ENCODE assay signal across 18 mouse cellular contexts in genomic region chr1:36401509-36401908, GRCm38 (mm10). TPM values are rescaled to one million over a fixed set of nuclear protein-coding genes. Genes with fewer than 3 reads are reported as not detected.
A peak's percentile ranks its signal among the peaks of the same experiment; 100 is the strongest.
DNase-seq lines count a peak whose midpoint lies in the region; ATAC-seq and TF ChIP-seq lines count a peak whose summit lies in the region.
"Had no signal": no experiment of that assay in that cellular context is flagged by ENCODE, and none has a peak within 500 bp of the region (broad histone marks: within the 10 kb centered on the region; RNA-seq: fewer than 3 reads in every experiment).

No protein-coding gene starts in this region.

- no peaks in the 10 kb centered on the region for H3K27me3 ChIP-seq in neural tube, embryonic 13.5 days
- no peaks in the 10 kb centered on the region for H3K27me3 ChIP-seq in hindbrain, postnatal 0 days (ENCODE audit: insufficient read depth, low read length)
- H3K27me3 ChIP-seq in stomach, postnatal 0 days (ENCODE audit: control insufficient read depth, insufficient read depth, low read length), result no peaks in the 10 kb centered on the region
- H3K27me3 ChIP-seq in cerebellum, adult 2 months (ENCODE audit: control insufficient read depth, insufficient read depth, low read length), result no peaks in the 10 kb centered on the region
- H3K27me3 ChIP-seq: embryonic facial prominence, embryonic 13.5 days; heart, embryonic 15.5 days; kidney, embryonic 15.5 days; stomach, embryonic 15.5 days had no signal

- TF ChIP-seq CTCF in hindbrain, postnatal 0 days (IDR thresholded peaks at IDR 0.05; ENCODE audit: low read depth), result no peak
- TF ChIP-seq CTCF in stomach, postnatal 0 days (IDR thresholded peaks at IDR 0.05; ENCODE audit: low read depth), result no peak
- TF ChIP-seq CTCF in cerebellum, adult 2 months (IDR thresholded peaks at IDR 0.05; ENCODE audit: borderline replicate concordance, insufficient read depth, low read depth, low read length), result no peak

- ATAC-seq in frontal cortex, adult (ENCODE audit: low TSS enrichment), result peak; percentile 76
- ATAC-seq in neural tube, embryonic 13.5 days (ENCODE audit: low read depth), result 0 out of 2 replicates have a peak, but pooled peaks have one; percentile 49
- peak; percentile 84 for ATAC-seq in hindbrain, postnatal 0 days
- ATAC-seq in stomach, postnatal 0 days (ENCODE audit: low FRiP score, low TSS enrichment), result no peak
- no peak for ATAC-seq in megakaryocyte, adult 5-6 weeks (ENCODE audit: poor library complexity, severe bottlenecking)
- ATAC-seq: liver, postnatal 0 days had no signal

- no peak overlapping the region for H3K27ac ChIP-seq in neural tube, embryonic 13.5 days (replicated peaks)
- peak overlapping the region; percentile 60; the same call in 1 of the 2 replicates for H3K27ac ChIP-seq in hindbrain, postnatal 0 days
- H3K27ac ChIP-seq in stomach, postnatal 0 days (replicated peaks), result no peak overlapping the region
- no peak overlapping the region for H3K27ac ChIP-seq in cerebellum, adult 2 months (ENCODE audit: insufficient read depth, low read length)
- H3K27ac ChIP-seq: embryonic facial prominence, embryonic 13.5 days; heart, embryonic 15.5 days; kidney, embryonic 15.5 days; stomach, embryonic 15.5 days had no signal

- H3K4me3 ChIP-seq in neural tube, embryonic 13.5 days, result no peak overlapping the region
- no peak overlapping the region for H3K4me3 ChIP-seq in hindbrain, postnatal 0 days (ENCODE audit: low read length)
- no peak overlapping the region for H3K4me3 ChIP-seq in stomach, postnatal 0 days (ENCODE audit: low read depth, low read length)
- H3K4me3 ChIP-seq in cerebellum, adult 2 months (replicated peaks; ENCODE audit: insufficient read depth, low read depth, low read length), result no peak overlapping the region
- H3K4me3 ChIP-seq: embryonic facial prominence, embryonic 13.5 days; heart, embryonic 15.5 days; kidney, embryonic 15.5 days; stomach, embryonic 15.5 days had no signal

- no peak for TF ChIP-seq EP300 in stomach, postnatal 0 days (optimal IDR thresholded peaks at IDR 0.05)

- peaks cover 11% of the 10 kb centered on the region for H3K4me1 ChIP-seq in neural tube, embryonic 13.5 days (replicated peaks)
- peaks cover 7% of the 10 kb centered on the region; the same call in 1 of the 2 replicates for H3K4me1 ChIP-seq in hindbrain, postnatal 0 days (ENCODE audit: insufficient read depth, low read length)
- no peaks in the 10 kb centered on the region for H3K4me1 ChIP-seq in stomach, postnatal 0 days (replicated peaks; ENCODE audit: control insufficient read depth, insufficient read depth)
- no peaks in the 10 kb centered on the region for H3K4me1 ChIP-seq in cerebellum, adult 2 months (ENCODE audit: control insufficient read depth, insufficient read depth, low read length)
- H3K4me1 ChIP-seq: embryonic facial prominence, embryonic 13.5 days; heart, embryonic 15.5 days; stomach, embryonic 15.5 days had no signal

- 41% methylated on average over 4 of the region's 4 CpGs for WGBS in neural tube, embryonic 13.5 days
- 32% methylated on average over 4 of the region's 4 CpGs for WGBS in hindbrain, postnatal 0 days
- WGBS in stomach, postnatal 0 days, result 49% methylated on average over 4 of the region's 4 CpGs
- 63% methylated on average over 4 of the region's 4 CpGs for WGBS in cerebellum, adult 2 months

- no peaks in the 10 kb centered on the region for H3K9me3 ChIP-seq in neural tube, embryonic 13.5 days
- H3K9me3 ChIP-seq in hindbrain, postnatal 0 days (ENCODE audit: low read length), result no peaks in the 10 kb centered on the region
- no peaks in the 10 kb centered on the region for H3K9me3 ChIP-seq in stomach, postnatal 0 days (ENCODE audit: control insufficient read depth, low read length)
- H3K9me3 ChIP-seq: embryonic facial prominence, embryonic 13.5 days; heart, embryonic 15.5 days; kidney, embryonic 15.5 days; stomach, embryonic 15.5 days had no signal

- no peak overlapping the region for H3K9ac ChIP-seq in neural tube, embryonic 13.5 days
- H3K9ac ChIP-seq in hindbrain, postnatal 0 days (replicated peaks; ENCODE audit: low read length), result no peak overlapping the region
- no peak overlapping the region for H3K9ac ChIP-seq in stomach, postnatal 0 days (ENCODE audit: low read length)
- H3K9ac ChIP-seq: embryonic facial prominence, embryonic 13.5 days; heart, embryonic 15.5 days; kidney, embryonic 15.5 days; liver, postnatal 0 days; stomach, embryonic 15.5 days had no signal

- TF ChIP-seq POLR2A in cerebellum, adult 2 months (IDR thresholded peaks at IDR 0.05; ENCODE audit: borderline replicate concordance, insufficient read depth, low read length), result no peak

- H3K36me3 ChIP-seq in neural tube, embryonic 13.5 days, result no peaks in the 10 kb centered on the region
- no peaks in the 10 kb centered on the region for H3K36me3 ChIP-seq in hindbrain, postnatal 0 days (ENCODE audit: insufficient read depth, low read length)
- H3K36me3 ChIP-seq in stomach, postnatal 0 days (ENCODE audit: control insufficient read depth, insufficient read depth, low read length), result no peaks in the 10 kb centered on the region
- H3K36me3 ChIP-seq: embryonic facial prominence, embryonic 13.5 days; heart, embryonic 15.5 days; kidney, embryonic 15.5 days; stomach, embryonic 15.5 days had no signal

- no peak overlapping the region for H3K4me2 ChIP-seq in neural tube, embryonic 13.5 days
- H3K4me2 ChIP-seq in hindbrain, postnatal 0 days (ENCODE audit: low read depth, low read length), result no peak overlapping the region
- no peak overlapping the region for H3K4me2 ChIP-seq in stomach, postnatal 0 days (replicated peaks; ENCODE audit: low read depth)
- H3K4me2 ChIP-seq: embryonic facial prominence, embryonic 13.5 days; heart, embryonic 15.5 days; kidney, embryonic 15.5 days; stomach, embryonic 15.5 days had no signal

- DNase-seq in frontal cortex, postnatal 10 days (ENCODE audit: low spot score in 2 of 2), result no peak
- no peak for DNase-seq in neural tube, embryonic 10.5 days (ENCODE audit: extremely low spot score, low spot score)
- DNase-seq in hindbrain, postnatal 0 days (ENCODE audit: low spot score), result peak; percentile 73
- no peak for DNase-seq in stomach, postnatal 0 days (ENCODE audit: low spot score)
- no peak for DNase-seq in cerebellum, adult 2 months
- DNase-seq: cerebellum, postnatal 14 days; liver, postnatal 0 days; lung, postnatal 4 days; thymus, postnatal 4 days had no signal

RNA-seq across cellular contexts. Expression of gene Fer1l5, which starts 29.4 kb away (rescaled TPM):
- 2.5 and 2.7 TPM in 2 replicates for polyA plus RNA-seq in neural tube, embryonic 13.5 days (2015; fragmentation: Nextera tagmentation; extraction: Ambion mirVana)
- total RNA-seq in hindbrain, postnatal 0 days (2014; rRNA removed), result not detected in 2 replicates
- 0.73 and 1.2 TPM in 2 replicates for polyA plus RNA-seq in hindbrain, postnatal 0 days (2015; fragmentation: Nextera tagmentation; extraction: Ambion mirVana)
- polyA plus RNA-seq in stomach, postnatal 0 days (2015; fragmentation: Nextera tagmentation; extraction: Ambion mirVana), result 0.13 and 0.21 TPM in 2 replicates
- polyA plus RNA-seq in cerebellum, adult 2 months (2012; rRNA removed), result not detected in 2 replicates
- not detected in 2 replicates for total RNA-seq in megakaryocyte, adult 5-6 weeks (2015)
- 0.37 TPM in 1 of 2 replicates, not detected in the other for total RNA-seq in megakaryocyte, adult 5-6 weeks (2017)
- total RNA-seq: layer of hippocampus, postnatal 14 days had no signal
- polyA plus RNA-seq: small intestine, adult 2 months had no signal

RNA-seq across cellular contexts. Expression of gene Kansl3, which starts 32.5 kb away (rescaled TPM):
- 34.8 and 36.3 TPM in 2 replicates for polyA plus RNA-seq in neural tube, embryonic 13.5 days (2015; fragmentation: Nextera tagmentation; extraction: Ambion mirVana)
- total RNA-seq in hindbrain, postnatal 0 days (2014; rRNA removed), result 60.0 and 60.4 TPM in 2 replicates
- polyA plus RNA-seq in hindbrain, postnatal 0 days (2015; fragmentation: Nextera tagmentation; extraction: Ambion mirVana), result 29.6 and 31.5 TPM in 2 replicates
- polyA plus RNA-seq in stomach, postnatal 0 days (2015; fragmentation: Nextera tagmentation; extraction: Ambion mirVana), result 16.2 and 18.0 TPM in 2 replicates
- 72.1 and 75.5 TPM in 2 replicates for polyA plus RNA-seq in cerebellum, adult 2 months (2012; rRNA removed)
- 12.6 and 13.9 TPM in 2 replicates for total RNA-seq in megakaryocyte, adult 5-6 weeks (2015)
- 28.2 and 31.5 TPM in 2 replicates for total RNA-seq in megakaryocyte, adult 5-6 weeks (2017)

RNA-seq across cellular contexts. Expression of gene Lman2l, which starts 43.6 kb away (rescaled TPM):
- 73.1 and 74.6 TPM in 2 replicates for polyA plus RNA-seq in neural tube, embryonic 13.5 days (2015; fragmentation: Nextera tagmentation; extraction: Ambion mirVana)
- 20.4 and 21.6 TPM in 2 replicates for total RNA-seq in hindbrain, postnatal 0 days (2014; rRNA removed)
- polyA plus RNA-seq in hindbrain, postnatal 0 days (2015; fragmentation: Nextera tagmentation; extraction: Ambion mirVana), result 42.6 and 45.5 TPM in 2 replicates
- polyA plus RNA-seq in stomach, postnatal 0 days (2015; fragmentation: Nextera tagmentation; extraction: Ambion mirVana), result 15.7 and 16.5 TPM in 2 replicates
- polyA plus RNA-seq in cerebellum, adult 2 months (2012; rRNA removed), result 37.9 and 41.9 TPM in 2 replicates
- total RNA-seq in megakaryocyte, adult 5-6 weeks (2015), result 23.9 and 25.4 TPM in 2 replicates
- total RNA-seq in megakaryocyte, adult 5-6 weeks (2017), result 14.4 and 15.8 TPM in 2 replicates

Comparison
In these comparisons a context has a peak if more than half of its experiments do, and no peak if none do; other contexts are left out.
1. ATAC-seq: peak in frontal cortex, adult (single experiment), neural tube, embryonic 13.5 days (single experiment) and hindbrain, postnatal 0 days (single experiment); none in stomach, postnatal 0 days (single experiment) and megakaryocyte, adult 5-6 weeks (single experiment).